Mouse (Mus musculus): Measurements from ENCODE around the gene Fbxl5. TPM values are rescaled to one million over a fixed set of nuclear protein-coding genes. Genes with fewer than 3 reads are reported as not detected.

Gene Fbxl5
- polyA plus RNA-seq, 1 experiment from 2014 or later: 71.8 TPM

DNA sequence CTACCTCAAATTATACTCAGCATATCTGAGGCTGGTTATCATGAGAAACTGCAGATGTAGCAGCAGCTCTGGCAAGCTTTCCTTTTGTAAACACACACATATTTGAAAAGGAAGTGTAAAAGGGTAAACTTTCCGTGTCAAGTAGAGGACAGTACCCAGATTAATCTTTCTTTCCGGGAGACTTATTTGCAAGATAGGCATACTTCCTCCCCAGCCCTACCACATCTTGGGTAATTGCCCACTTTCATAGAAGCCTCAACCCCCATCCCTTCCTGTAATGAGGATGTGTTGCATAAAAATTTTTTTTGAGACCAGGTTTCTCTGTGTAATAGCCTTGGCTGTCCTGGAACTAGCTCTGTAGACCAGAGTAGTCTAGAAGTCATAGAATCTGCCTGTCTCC lies 34.3 kb upstream of the Fbxl5 start:
- H3K4me2 ChIP-seq (replicated peaks; ENCODE audit: low read depth, low read length): no peak overlapping the region
- H3K27me3 ChIP-seq (ENCODE audit: control insufficient read depth, insufficient read depth, low read length): no peaks in the 10 kb centered on the region
- no peaks in the 10 kb centered on the region for H3K36me3 ChIP-seq (ENCODE audit: control insufficient read depth, insufficient read depth, low read length)
- peak overlapping the region; percentile 24; the same call in 1 of the 2 replicates for H3K27ac ChIP-seq (ENCODE audit: low read depth, low read length)
- no peak overlapping the region for H3K9ac ChIP-seq (ENCODE audit: low read depth, low read length)
- WGBS: 53% methylated on average over 2 of the region's 2 CpGs
- no peaks in the 10 kb centered on the region for H3K4me1 ChIP-seq (ENCODE audit: control insufficient read depth, insufficient read depth, low read length)
- H3K4me3 ChIP-seq (ENCODE audit: low read length): no peak overlapping the region
- no peak for ATAC-seq (ENCODE audit: low FRiP score, low TSS enrichment)
- no peaks in the 10 kb centered on the region; the same call in 1 of the 2 replicates for H3K9me3 ChIP-seq (ENCODE audit: control insufficient read depth, low read length)

DNA sequence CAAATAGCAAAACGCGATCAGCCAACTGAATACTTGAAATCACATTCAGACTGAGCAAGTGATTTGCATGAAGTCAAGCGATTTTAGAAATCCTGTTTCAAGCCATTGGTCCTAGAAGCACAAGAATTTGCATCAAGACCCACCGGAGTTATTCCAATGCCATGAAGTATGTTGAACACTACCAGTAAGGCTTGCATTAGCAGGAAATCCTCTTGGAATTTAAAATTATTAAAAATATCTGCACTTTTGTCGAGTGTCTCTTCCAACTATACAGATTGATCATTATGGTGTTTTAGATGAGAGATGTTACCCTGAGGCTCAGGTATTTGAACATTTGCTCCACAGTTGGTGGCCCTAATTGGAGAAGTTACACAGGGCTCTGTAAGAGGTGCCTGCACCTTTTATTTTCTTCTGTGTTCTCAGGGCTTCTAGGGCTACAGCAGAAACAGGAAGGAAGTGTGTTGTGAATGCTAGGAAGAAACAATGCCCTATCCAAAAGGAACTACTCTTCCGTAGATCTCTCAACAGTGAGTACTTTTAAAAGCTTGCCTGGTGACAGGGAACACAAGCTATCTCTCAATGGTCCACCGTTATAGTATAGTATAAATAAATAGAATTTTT lies 32.5 kb upstream of the Fbxl5 start:
- WGBS: 86% methylated on average over 7 of the region's 7 CpGs
- no peaks in the 10 kb centered on the region for H3K4me1 ChIP-seq (ENCODE audit: control insufficient read depth, insufficient read depth, low read length)
- H3K4me2 ChIP-seq (replicated peaks; ENCODE audit: low read depth, low read length): no peak overlapping the region
- peak overlapping the region; percentile 30; the same call in 1 of the 2 replicates for H3K27ac ChIP-seq (ENCODE audit: low read depth, low read length)
- H3K4me3 ChIP-seq (ENCODE audit: low read length): no peak overlapping the region
- H3K36me3 ChIP-seq (ENCODE audit: control insufficient read depth, insufficient read depth, low read length): no peaks in the 10 kb centered on the region
- ATAC-seq (ENCODE audit: low FRiP score, low TSS enrichment): no peak
- no peak overlapping the region for H3K9ac ChIP-seq (ENCODE audit: low read depth, low read length)
- no peaks in the 10 kb centered on the region; the same call in 1 of the 2 replicates for H3K9me3 ChIP-seq (ENCODE audit: control insufficient read depth, low read length)
- H3K27me3 ChIP-seq (ENCODE audit: control insufficient read depth, insufficient read depth, low read length): no peaks in the 10 kb centered on the region

DNA sequence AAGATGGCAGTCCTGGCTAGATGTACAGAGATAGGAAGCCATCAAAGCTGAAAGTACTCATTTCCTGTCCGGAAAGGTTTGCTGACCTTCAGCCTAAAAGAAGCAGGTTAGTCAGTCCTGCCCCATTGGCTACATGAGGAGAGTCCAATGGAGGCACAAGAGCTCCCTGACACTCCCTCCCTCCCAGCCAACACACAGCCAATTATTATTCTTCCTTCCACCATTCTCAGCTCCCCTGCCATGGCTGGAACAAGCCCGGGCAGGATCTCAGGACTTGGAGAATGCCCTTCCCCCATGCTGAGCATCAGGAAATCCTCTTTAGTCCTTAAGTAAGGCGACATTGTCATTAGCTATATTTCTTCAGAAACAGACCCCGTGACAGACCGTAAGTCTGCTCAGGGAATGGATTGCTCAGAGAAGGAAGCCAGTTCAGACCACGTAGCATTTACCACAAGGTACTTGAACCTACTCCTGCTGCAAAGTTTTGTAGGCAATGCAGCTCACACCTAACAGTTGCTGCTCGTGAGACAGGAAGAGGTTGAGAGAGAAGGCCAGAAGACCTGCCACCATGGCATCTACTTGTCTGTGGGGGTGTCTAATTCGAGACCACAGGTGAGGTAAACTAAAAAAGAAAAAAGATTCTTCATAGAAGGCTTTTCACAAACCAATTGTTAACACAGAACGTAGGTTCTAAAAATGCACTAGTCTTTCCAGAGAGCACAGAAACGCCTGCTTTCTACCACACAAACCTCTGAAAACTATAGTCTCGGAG lies 31.8 kb upstream of the Fbxl5 start:
- 73% methylated on average over 11 of the region's 11 CpGs for WGBS

GRCm38 (mm10) chr5:43848275-43848674 lies 26.8 kb upstream of the Fbxl5 start:
- no peaks in the 10 kb centered on the region for H3K4me1 ChIP-seq (ENCODE audit: control insufficient read depth, insufficient read depth, low read length)
- no peaks in the 10 kb centered on the region for H3K27me3 ChIP-seq (ENCODE audit: control insufficient read depth, insufficient read depth, low read length)
- no peak overlapping the region for H3K27ac ChIP-seq (ENCODE audit: low read depth, low read length)
- H3K4me3 ChIP-seq (ENCODE audit: low read length): no peak overlapping the region
- no peak overlapping the region for H3K4me2 ChIP-seq (replicated peaks; ENCODE audit: low read depth, low read length)
- 93% methylated on average over 3 of the region's 3 CpGs for WGBS
- ATAC-seq (ENCODE audit: low FRiP score, low TSS enrichment): no peak
- H3K9ac ChIP-seq (ENCODE audit: low read depth, low read length): no peak overlapping the region
- H3K36me3 ChIP-seq (ENCODE audit: control insufficient read depth, insufficient read depth, low read length): no peaks in the 10 kb centered on the region
- peaks cover 4% of the 10 kb centered on the region; the same call in 1 of the 2 replicates for H3K9me3 ChIP-seq (ENCODE audit: control insufficient read depth, low read length)

More for the DNA sequence above, 31.8 kb upstream of the Fbxl5 start:
- H3K27ac ChIP-seq (ENCODE audit: low read depth, low read length): peak overlapping the region; percentile 30; the same call in 1 of the 2 replicates
- ATAC-seq (ENCODE audit: low FRiP score, low TSS enrichment): no peak
- H3K9ac ChIP-seq (ENCODE audit: low read depth, low read length): no peak overlapping the region
- H3K4me2 ChIP-seq (replicated peaks; ENCODE audit: low read depth, low read length): no peak overlapping the region
- no peak overlapping the region for H3K4me3 ChIP-seq (ENCODE audit: low read length)
- H3K9me3 ChIP-seq (ENCODE audit: control insufficient read depth, low read length): no peaks in the 10 kb centered on the region; the same call in 1 of the 2 replicates
- no peaks in the 10 kb centered on the region for H3K4me1 ChIP-seq (ENCODE audit: control insufficient read depth, insufficient read depth, low read length)
- no peaks in the 10 kb centered on the region for H3K36me3 ChIP-seq (ENCODE audit: control insufficient read depth, insufficient read depth, low read length)
- H3K27me3 ChIP-seq (ENCODE audit: control insufficient read depth, insufficient read depth, low read length): no peaks in the 10 kb centered on the region

- no peak for ATAC-seq (ENCODE audit: low FRiP score, low TSS enrichment)
- H3K36me3 ChIP-seq (ENCODE audit: control insufficient read depth, insufficient read depth, low read length): no peaks in the 10 kb centered on the region
- H3K27ac ChIP-seq (ENCODE audit: low read depth, low read length): no peak overlapping the region
These were observed 26.1 kb upstream of the Fbxl5 start for GRCm38 (mm10) chr5:43847555-43847954.

DNA sequence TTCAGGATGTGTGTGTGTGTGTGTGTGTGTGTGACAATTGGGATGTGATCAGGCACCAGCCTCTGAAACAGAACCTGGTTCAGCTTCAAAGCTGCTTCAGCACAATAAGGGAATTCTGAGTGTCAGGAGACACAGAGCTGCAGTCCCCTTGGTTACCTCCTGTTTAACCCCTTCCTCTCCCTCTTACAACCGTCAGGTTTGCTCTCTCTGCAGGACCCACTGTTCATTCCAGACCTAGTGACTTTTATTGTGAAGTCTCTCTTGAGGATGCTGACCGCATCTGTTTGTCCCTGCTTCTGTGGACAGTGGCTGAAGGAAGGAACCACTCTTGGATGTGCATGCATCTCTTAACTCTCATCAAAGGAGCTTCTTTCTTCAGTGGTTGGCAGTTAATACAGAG lies 24.8 kb upstream of the Fbxl5 start:
- H3K27me3 ChIP-seq (ENCODE audit: control insufficient read depth, insufficient read depth, low read length): no peaks in the 10 kb centered on the region
- peaks cover 4% of the 10 kb centered on the region; the same call in 1 of the 2 replicates for H3K9me3 ChIP-seq (ENCODE audit: control insufficient read depth, low read length)
- no peak overlapping the region for H3K4me3 ChIP-seq (ENCODE audit: low read length)
- no peak for ATAC-seq (ENCODE audit: low FRiP score, low TSS enrichment)
- 25% methylated on average over 2 of the region's 2 CpGs for WGBS
- no peak overlapping the region for H3K4me2 ChIP-seq (replicated peaks; ENCODE audit: low read depth, low read length)
- H3K27ac ChIP-seq (ENCODE audit: low read depth, low read length): no peak overlapping the region
- H3K4me1 ChIP-seq (ENCODE audit: control insufficient read depth, insufficient read depth, low read length): no peaks in the 10 kb centered on the region
- no peak overlapping the region for H3K9ac ChIP-seq (ENCODE audit: low read depth, low read length)
- no peaks in the 10 kb centered on the region for H3K36me3 ChIP-seq (ENCODE audit: control insufficient read depth, insufficient read depth, low read length)

More at GRCm38 (mm10) chr5:43847555-43847954, 26.1 kb upstream of the Fbxl5 start:
- no peak overlapping the region for H3K9ac ChIP-seq (ENCODE audit: low read depth, low read length)
- peaks cover 4% of the 10 kb centered on the region; the same call in 1 of the 2 replicates for H3K9me3 ChIP-seq (ENCODE audit: control insufficient read depth, low read length)
- no peaks in the 10 kb centered on the region for H3K4me1 ChIP-seq (ENCODE audit: control insufficient read depth, insufficient read depth, low read length)
- no peak overlapping the region for H3K4me3 ChIP-seq (ENCODE audit: low read length)
- H3K4me2 ChIP-seq (replicated peaks; ENCODE audit: low read depth, low read length): no peak overlapping the region
- no peaks in the 10 kb centered on the region for H3K27me3 ChIP-seq (ENCODE audit: control insufficient read depth, insufficient read depth, low read length)

- H3K27ac ChIP-seq (ENCODE audit: low read depth, low read length): no peak overlapping the region
- H3K4me3 ChIP-seq (ENCODE audit: low read length): no peak overlapping the region
- WGBS: 73% methylated on average over 1 of the region's 1 CpGs
- no peaks in the 10 kb centered on the region for H3K36me3 ChIP-seq (ENCODE audit: control insufficient read depth, insufficient read depth, low read length)
- no peak overlapping the region for H3K4me2 ChIP-seq (replicated peaks; ENCODE audit: low read depth, low read length)
- H3K9ac ChIP-seq (ENCODE audit: low read depth, low read length): no peak overlapping the region
- peaks cover 4% of the 10 kb centered on the region; the same call in 1 of the 2 replicates for H3K9me3 ChIP-seq (ENCODE audit: control insufficient read depth, low read length)
- ATAC-seq (ENCODE audit: low FRiP score, low TSS enrichment): no peak
- H3K27me3 ChIP-seq (ENCODE audit: control insufficient read depth, insufficient read depth, low read length): no peaks in the 10 kb centered on the region
- H3K4me1 ChIP-seq (ENCODE audit: control insufficient read depth, insufficient read depth, low read length): no peaks in the 10 kb centered on the region
These were observed 24.2 kb upstream of the Fbxl5 start for GRCm38 (mm10) chr5:43845646-43846045.

DNA sequence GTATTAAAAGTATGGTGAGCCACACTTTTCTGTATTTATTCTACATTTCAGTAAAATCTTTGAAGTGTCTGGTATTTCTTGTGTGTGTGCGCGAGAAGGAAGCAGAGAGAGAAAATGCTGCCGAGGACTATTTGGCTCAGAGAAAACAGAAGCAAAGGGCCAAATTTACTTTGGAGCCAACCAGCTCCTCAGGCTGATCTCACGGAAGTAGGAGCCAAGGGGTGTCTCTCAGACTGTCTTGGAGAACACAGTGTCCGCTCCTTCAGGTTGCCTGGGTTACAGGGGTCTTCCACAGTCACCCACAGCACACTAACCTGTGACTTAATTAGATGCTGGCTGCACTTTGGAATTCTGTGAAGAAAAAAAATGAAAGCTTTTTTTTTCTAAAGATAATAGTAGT lies 23.6 kb upstream of the Fbxl5 start:
- Histone ChIP-seq H3K4me1 (ENCODE audit: control insufficient read depth, insufficient read depth, low read length) (no peaks in the 10 kb centered on the region), H3K27me3 (ENCODE audit: control insufficient read depth, insufficient read depth, low read length) (no peaks in the 10 kb centered on the region), H3K4me2 (replicated peaks; ENCODE audit: low read depth, low read length) (no peak overlapping the region), H3K27ac (ENCODE audit: low read depth, low read length) (no peak overlapping the region), H3K36me3 (ENCODE audit: control insufficient read depth, insufficient read depth, low read length) (no peaks in the 10 kb centered on the region), H3K9me3 (ENCODE audit: control insufficient read depth, low read length) (peaks cover 4% of the 10 kb centered on the region; the same call in 1 of the 2 replicates), H3K9ac (ENCODE audit: low read depth, low read length) (no peak overlapping the region), H3K4me3 (ENCODE audit: low read length) (no peak overlapping the region)
- ATAC-seq (ENCODE audit: low FRiP score, low TSS enrichment): no peak
- 86% methylated on average over 5 of the region's 5 CpGs for whole genome bisulfite sequencing

DNA sequence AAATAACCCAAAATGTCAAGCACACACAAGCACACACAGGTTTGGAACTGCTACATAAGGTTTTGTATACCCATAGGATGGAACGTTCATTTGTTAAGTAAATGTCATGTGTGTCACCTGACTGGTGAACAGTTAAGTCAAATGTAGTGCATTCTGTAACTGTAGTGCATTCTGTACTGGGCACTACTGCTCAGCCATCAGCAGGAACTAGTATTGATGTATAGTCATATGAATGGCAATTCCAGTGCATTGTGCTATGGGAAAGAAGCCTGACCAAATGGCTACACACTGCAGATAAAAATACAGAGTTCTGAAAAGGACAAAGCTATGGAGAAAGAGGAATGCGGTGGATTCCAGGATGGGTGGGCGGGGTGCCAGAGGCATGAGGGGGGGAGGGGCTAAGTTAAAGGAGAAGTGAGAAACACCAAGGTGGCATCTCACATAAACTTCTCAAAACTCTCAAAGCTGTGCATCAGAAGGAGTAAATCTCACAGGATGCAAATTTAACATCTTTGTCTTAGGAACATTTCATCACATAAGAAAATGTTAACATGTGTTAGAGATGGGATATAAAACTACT lies 21.2 kb upstream of the Fbxl5 start:
- no peak for ATAC-seq (ENCODE audit: low FRiP score, low TSS enrichment)
- Histone ChIP-seq H3K27ac (ENCODE audit: low read depth, low read length) (no peak overlapping the region), H3K4me3 (ENCODE audit: low read length) (no peak overlapping the region), H3K27me3 (ENCODE audit: control insufficient read depth, insufficient read depth, low read length) (no peaks in the 10 kb centered on the region), H3K9ac (ENCODE audit: low read depth, low read length) (no peak overlapping the region), H3K4me1 (ENCODE audit: control insufficient read depth, insufficient read depth, low read length) (no peaks in the 10 kb centered on the region), H3K9me3 (ENCODE audit: control insufficient read depth, low read length) (peaks cover 4% of the 10 kb centered on the region; the same call in 1 of the 2 replicates), H3K36me3 (ENCODE audit: control insufficient read depth, insufficient read depth, low read length) (no peaks in the 10 kb centered on the region), H3K4me2 (replicated peaks; ENCODE audit: low read depth, low read length) (no peak overlapping the region)
- 79% methylated on average over 3 of the region's 3 CpGs for WGBS

All from kidney, embryonic 14.5 days (tissue).